Mouse (Mus musculus) layer of hippocampus, adult 8-10 months (tissue): ENCODE data around the gene Atoh7. TPM values are rescaled to one million over a fixed set of nuclear protein-coding genes. Genes with fewer than 3 reads are reported as not detected.

Experiments used
- total RNA-seq, 4 experiments: library from RNA; stranded (reverse); gene quantifications; 2 replicates each; pipeline ENCODE4 v1.2.4; 2022

The Atoh7 gene
- total RNA-seq, 4 experiments from 2014 or later: 1.4 to 3.5 (median 2.0) TPM

Other genes starting within 250 kb of the Atoh7 start
- 10 to 100 TPM; 12.0 to 15.1 (median 13.7) TPM for gene Tet1, start 190.7 kb upstream of the Atoh7 start, total RNA-seq
- gene Slc25a16, start 179.0 kb upstream of the Atoh7 start, total RNA-seq: 10 to 100 TPM; 36.4 to 40.7 (median 38.9) TPM
- gene Dna2, start 152.6 kb upstream of the Atoh7 start, total RNA-seq: 1 to 10 TPM; 1.7 to 2.5 (median 2.1) TPM
- 10 to 100 TPM; 63.4 to 90.3 (median 86.9) TPM for gene Rufy2, start 119.4 kb upstream of the Atoh7 start, total RNA-seq
- 10 to 100 TPM; 49.0 to 58.9 (median 57.1) TPM for gene Hnrnph3, start 75.4 kb upstream of the Atoh7 start, total RNA-seq
- gene Pbld2, start 75.3 kb upstream of the Atoh7 start, total RNA-seq: 1 to 10 TPM; 2.3 to 3.3 (median 2.9) TPM
- gene Pbld1, start 39.5 kb upstream of the Atoh7 start, total RNA-seq: under 1 TPM; 0.20 to 0.68 (median 0.49) TPM
- 1 to 10 TPM; 1.7 to 2.2 (median 2.0) TPM for gene Mypn, start 104.3 kb downstream of the Atoh7 start, total RNA-seq
- gene Herc4, start 144.2 kb downstream of the Atoh7 start, total RNA-seq: 10 to 100 TPM; 39.5 to 49.5 (median 40.2) TPM